Mouse (Mus musculus) lung, postnatal 0 days (tissue): ENCODE results near the gene Nek7. TPM values are rescaled to one million over a fixed set of nuclear protein-coding genes. Genes with fewer than 3 reads are reported as not detected.

Source experiments
- ATAC-seq: fragments of 200-750 bp; cut with Nextera tagmentation; 2 replicates; pipeline ENCODE4 v1.8.0; 2017; ENCODE audit warnings: moderate library complexity
- DNase-seq: peaks from one replicate; pipeline ENCODE4 v3.0.0-alpha.2; 2016; ENCODE audit warnings: low spot score
- H3K27ac ChIP-seq: fragments of 300-500 bp; sonication (generic); 2 replicates; pipeline ENCODE4 v1.5.1; 2014; ENCODE audit warnings: antibody characterized with exemption, mild to moderate bottlenecking, low read length, mixed read lengths
- H3K27me3 ChIP-seq: fragments of 300-500 bp; sonication (generic); replicated peaks from 2 replicates; pipeline ENCODE4 v1.6.1; 2014; ENCODE audit warnings: low read length, mixed read lengths; ENCODE audit not compliant: insufficient read depth
- H3K36me3 ChIP-seq: fragments of 300-500 bp; sonication (generic); 2 replicates; pipeline ENCODE4 v1.6.1; 2014; ENCODE audit warnings: low read length, mixed read lengths; ENCODE audit not compliant: insufficient read depth
- H3K4me1 ChIP-seq: fragments of 300-500 bp; sonication (generic); 2 replicates; pipeline ENCODE4 v1.6.1; 2014; ENCODE audit warnings: antibody characterized with exemption, low read depth, low read length, mixed read lengths; ENCODE audit not compliant: insufficient read depth
- H3K4me2 ChIP-seq: fragments of 300-500 bp; sonication (generic); replicated peaks from 2 replicates; pipeline ENCODE4 v1.6.1; 2014; ENCODE audit warnings: low read depth, mild to moderate bottlenecking, low read length, moderate library complexity, mixed read lengths
- H3K4me3 ChIP-seq: fragments of 300-500 bp; sonication (generic); 2 replicates; pipeline ENCODE4 v1.5.1; 2014; ENCODE audit warnings: low read depth, low read length
- H3K9ac ChIP-seq: fragments of 300-500 bp; sonication (generic); replicated peaks from 2 replicates; pipeline ENCODE4 v1.6.1; 2014; ENCODE audit warnings: low read depth, mild to moderate bottlenecking
- H3K9me3 ChIP-seq: fragments of 300-500 bp; sonication (generic); 2 replicates; pipeline ENCODE4 v1.6.1; 2016; ENCODE audit warnings: low read length, mixed read lengths
- CTCF ChIP-seq: IDR thresholded peaks from 2 replicates; pipeline ENCODE4 v1.5.1; 2016; ENCODE audit warnings: antibody characterized with exemption, mild to moderate bottlenecking
- EP300 ChIP-seq: IDR thresholded peaks from 2 replicates; pipeline ENCODE4 v1.6.1; 2016; ENCODE audit warnings: antibody characterized with exemption, mild to moderate bottlenecking, control low read depth
- WGBS: fragments of 180-500 bp; shearing (Covaris S2); extraction: QIAGEN DNeasy Blood & Tissue Kit; methylation state at CpG from one replicate; pipeline ENCODE4 v1.1.7; 2014; 5-methylcytosine and 5-hydroxymethylcytosine counted together
- polyA plus RNA-seq: library from polyadenylated mRNA; unstranded; fragments of >200 nt; fragmentation: Nextera tagmentation; extraction: Ambion mirVana; gene quantifications from 2 replicates; pipeline ENCODE4 v1.2.1, GENCODE M21; 2015

The Nek7 gene
- 41.6 and 43.9 TPM in 2 replicates for polyA plus RNA-seq

- Histone ChIP-seq H3K4me2 (peak within 1 kb of the TSS; percentile 60), H3K27ac (peak within 1 kb of the TSS; percentile 98), H3K4me3 (peak within 1 kb of the TSS; percentile 94), H3K9ac (peak within 1 kb of the TSS; percentile 78), H3K36me3 (no peaks in the 10 kb centered on the region), H3K4me1 (no peaks in the 10 kb centered on the region), H3K9me3 (no peaks in the 10 kb centered on the region), H3K27me3 (no peaks in the 10 kb centered on the region)
- ATAC-seq (peak; percentile 22; the same call in 1 of the 2 replicates), DNase-seq (peak; percentile 85)
- TF ChIP-seq CTCF: peak; percentile 81
- peak; percentile 27; the same call in 1 of the 2 replicates for TF ChIP-seq EP300
- 3% methylated on average over 11 of the region's 11 CpGs for WGBS
These were observed at the start of gene Nek7 for GRCm38 (mm10) chr1:138619996-138620461. Gene Nek7, minus strand, starts transcription at chr1:138620141.

GRCm38 (mm10) chr1:138662342-138662741, 42.4 kb upstream of the Nek7 start:
- H3K27ac ChIP-seq: no peak overlapping the region
- no peaks in the 10 kb centered on the region for H3K4me1 ChIP-seq
- H3K9me3 ChIP-seq: no peaks in the 10 kb centered on the region
- no peak for DNase-seq
- H3K4me2 ChIP-seq: no peak overlapping the region
- no peaks in the 10 kb centered on the region for H3K36me3 ChIP-seq
- ATAC-seq: no peak
- H3K27me3 ChIP-seq: no peaks in the 10 kb centered on the region
- H3K4me3 ChIP-seq: no peak overlapping the region
- TF ChIP-seq CTCF: no peak
- no peak for TF ChIP-seq EP300
- 77% methylated on average over 2 of the region's 2 CpGs for WGBS
- no peak overlapping the region for H3K9ac ChIP-seq

- no peak for TF ChIP-seq EP300
- Histone ChIP-seq H3K4me2 (no peak overlapping the region), H3K9me3 (no peaks in the 10 kb centered on the region), H3K36me3 (no peaks in the 10 kb centered on the region), H3K4me3 (no peak overlapping the region), H3K27ac (no peak overlapping the region), H3K27me3 (no peaks in the 10 kb centered on the region), H3K9ac (no peak overlapping the region), H3K4me1 (no peaks in the 10 kb centered on the region)
- no peak for ATAC-seq
- no peak for DNase-seq
These were observed 34.3 kb upstream of the Nek7 start for GRCm38 (mm10) chr1:138654212-138654611.

GRCm38 (mm10) chr1:138644991-138645390, 25.1 kb upstream of the Nek7 start:
- no peaks in the 10 kb centered on the region for H3K36me3 ChIP-seq
- no peak for TF ChIP-seq EP300
- TF ChIP-seq CTCF: no peak
- H3K4me1 ChIP-seq: no peaks in the 10 kb centered on the region
- no peaks in the 10 kb centered on the region for H3K27me3 ChIP-seq
- DNase-seq (peak; percentile 45), ATAC-seq (no peak)
- WGBS: 52% methylated on average over 3 of the region's 3 CpGs
- no peak overlapping the region for H3K4me2 ChIP-seq
- no peak overlapping the region for H3K9ac ChIP-seq
- no peak overlapping the region for H3K27ac ChIP-seq
- H3K4me3 ChIP-seq: no peak overlapping the region
- H3K9me3 ChIP-seq: no peaks in the 10 kb centered on the region

GRCm38 (mm10) chr1:138643306-138643830, 23.4 kb upstream of the Nek7 start:
- Histone ChIP-seq H3K4me3 (no peak overlapping the region), H3K9ac (no peak overlapping the region), H3K9me3 (no peaks in the 10 kb centered on the region), H3K4me2 (no peak overlapping the region), H3K4me1 (no peaks in the 10 kb centered on the region), H3K27ac (no peak overlapping the region), H3K27me3 (no peaks in the 10 kb centered on the region), H3K36me3 (no peaks in the 10 kb centered on the region)
- whole genome bisulfite sequencing: 80% methylated on average over 3 of the region's 3 CpGs
- DNase-seq (no peak), ATAC-seq (no peak)
- TF ChIP-seq CTCF: no peak

- no peak for ATAC-seq
- Histone ChIP-seq H3K4me3 (no peak overlapping the region), H3K4me2 (no peak overlapping the region), H3K27ac (no peak overlapping the region), H3K27me3 (no peaks in the 10 kb centered on the region), H3K9ac (no peak overlapping the region), H3K4me1 (no peaks in the 10 kb centered on the region), H3K36me3 (no peaks in the 10 kb centered on the region), H3K9me3 (no peaks in the 10 kb centered on the region)
- TF ChIP-seq EP300: no peak
- no peak for TF ChIP-seq CTCF
- DNase-seq: peak; percentile 9
- 40% methylated on average over 4 of the region's 4 CpGs for whole genome bisulfite sequencing
These were observed 21.1 kb upstream of the Nek7 start for GRCm38 (mm10) chr1:138640934-138641461.

GRCm38 (mm10) chr1:138637850-138638249, 17.9 kb upstream of the Nek7 start:
- DNase-seq: peak; percentile 22
- TF ChIP-seq CTCF (peak; percentile 67), EP300 (no peak)

More at GRCm38 (mm10) chr1:138637850-138638249, 17.9 kb upstream of the Nek7 start:
- Histone ChIP-seq H3K4me2 (no peak overlapping the region), H3K9ac (no peak overlapping the region), H3K4me1 (no peaks in the 10 kb centered on the region), H3K9me3 (no peaks in the 10 kb centered on the region), H3K27ac (no peak overlapping the region), H3K36me3 (no peaks in the 10 kb centered on the region), H3K27me3 (no peaks in the 10 kb centered on the region), H3K4me3 (no peak overlapping the region)
- no peak for ATAC-seq
